Mouse (Mus musculus) left cerebral cortex, postnatal 10 days (tissue): ENCODE data around the gene Stab2. TPM values are rescaled to one million over a fixed set of nuclear protein-coding genes. Genes with fewer than 3 reads are reported as not detected.

Source experiments
- DNase-seq, 2 experiments: peaks; one replicate each; pipeline ENCODE4 v3.0.0; 2021 to 2022; ENCODE audit warnings: low spot score in 2 of 2, mixed read lengths in 1 of 2; ENCODE audit errors: extremely low spot score in 1 of 2
- intact Hi-C: fragments of 180-260 bp; cut with DNase I; formaldehyde crosslinking; loops from one replicate; pipeline ENCODE4 v1.15.1; 2025
- total RNA-seq, 2 experiments: library from RNA; stranded (reverse); gene quantifications; 2 replicates each; pipeline ENCODE4 v1.2.3; 2021

Stab2 gene
- total RNA-seq, 2 experiments from 2014 or later, result 0.45 to 0.73 TPM

DNA sequence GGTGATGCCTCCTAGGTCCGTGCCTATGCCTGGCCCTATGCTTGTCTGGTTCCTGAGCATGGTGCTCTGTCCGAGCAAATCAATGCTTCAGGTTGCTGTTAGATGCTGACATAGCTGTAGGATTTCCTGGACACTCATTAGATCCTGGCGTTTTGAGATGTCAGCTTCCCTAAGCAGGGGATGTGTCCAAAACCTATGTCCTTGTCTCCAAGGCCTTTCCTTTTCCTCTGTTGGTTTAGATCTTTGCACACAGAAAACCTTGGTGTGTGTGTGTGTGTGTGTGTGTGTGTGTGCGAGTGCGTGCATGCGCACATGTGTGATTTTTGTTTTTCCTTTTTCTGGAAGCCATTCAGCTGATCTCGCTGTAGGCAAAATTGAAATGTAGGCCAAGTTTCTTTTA lies 4.3 kb upstream of the Stab2 start:
- DNase-seq, result no peak
- intact Hi-C loops, result no loop called here

DNA sequence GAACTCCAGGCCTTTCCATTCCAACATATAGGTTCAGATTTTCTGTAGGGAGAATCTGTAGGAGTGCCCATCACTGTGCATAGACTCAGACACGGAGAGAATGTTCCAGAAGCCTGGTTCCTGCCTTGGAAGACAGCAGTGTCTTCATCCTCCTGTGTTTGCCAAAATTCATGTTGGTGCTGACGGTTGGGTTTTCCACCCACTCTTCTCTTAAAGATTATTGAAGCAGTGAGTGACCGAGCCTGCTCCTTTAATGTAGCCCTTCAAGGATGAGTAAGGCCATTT lies 332 bp upstream of the Stab2 start:
- no peak for DNase-seq
- intact Hi-C loops, result no loop called here

DNA sequence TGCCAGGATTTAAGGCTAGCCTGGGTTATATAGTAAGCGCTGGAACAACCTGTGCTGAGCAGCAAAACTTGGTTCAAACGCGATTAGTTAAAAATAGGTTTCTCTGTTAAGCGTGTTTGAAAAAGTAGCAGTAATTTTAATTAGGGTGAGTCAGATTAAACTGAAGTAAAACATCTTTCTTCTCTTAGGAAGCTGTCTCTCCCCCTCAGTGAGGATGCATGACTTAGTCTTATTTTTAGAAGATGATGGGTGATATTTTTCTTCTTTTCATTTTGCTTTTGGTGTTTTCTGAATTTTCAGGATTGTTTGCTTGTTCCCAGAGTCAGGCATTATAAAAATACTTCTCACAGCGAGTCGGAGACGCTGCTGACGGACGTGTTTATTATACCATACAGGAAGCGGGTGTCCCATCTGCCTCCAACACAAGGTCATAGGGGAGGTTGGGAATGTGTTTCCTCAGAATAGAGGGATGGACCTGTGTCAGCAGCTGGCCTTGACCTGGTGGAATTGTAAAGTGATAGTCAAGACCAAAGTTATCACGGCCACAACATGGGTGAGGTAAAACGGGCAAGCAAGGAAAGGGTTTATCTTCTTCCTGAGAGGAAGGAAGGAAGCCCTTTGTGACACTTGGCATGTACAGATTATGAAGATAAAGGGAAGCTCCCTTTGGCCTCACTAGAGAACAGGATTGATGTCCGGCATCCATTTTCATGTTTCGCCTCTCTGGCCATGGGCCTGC lies 15.4 kb downstream of the Stab2 start:
- intact Hi-C loops, result no loop called here
- DNase-seq, result no peak

GRCm38 (mm10) chr10:86990666-86991065 lies 17.2 kb downstream of the Stab2 start:
- intact Hi-C loops, result no loop called here
- no peak for DNase-seq

GRCm38 (mm10) chr10:86989838-86990237 lies 18.0 kb downstream of the Stab2 start:
- DNase-seq, result no peak
- intact Hi-C loops, result no loop called here

- DNase-seq, result peak in 1 of 2 experiments; percentile 59
- intact Hi-C loops, result loop anchor here (10.0 kb wide), 1 partner anchor 201 kb away; the partner anchor contains the start of gene Nt5dc3
Measured at GRCm38 (mm10) chr10:86976001-86976726, 31.7 kb downstream of the Stab2 start.

GRCm38 (mm10) chr10:86973276-86973675 lies 34.5 kb downstream of the Stab2 start:
- DNase-seq, result no peak
- intact Hi-C loops, result loop anchor here (2.0 to 10.0 kb wide), 2 partner anchors 48 to 198 kb away; partner anchors contain the start of gene Nt5dc3

DNA sequence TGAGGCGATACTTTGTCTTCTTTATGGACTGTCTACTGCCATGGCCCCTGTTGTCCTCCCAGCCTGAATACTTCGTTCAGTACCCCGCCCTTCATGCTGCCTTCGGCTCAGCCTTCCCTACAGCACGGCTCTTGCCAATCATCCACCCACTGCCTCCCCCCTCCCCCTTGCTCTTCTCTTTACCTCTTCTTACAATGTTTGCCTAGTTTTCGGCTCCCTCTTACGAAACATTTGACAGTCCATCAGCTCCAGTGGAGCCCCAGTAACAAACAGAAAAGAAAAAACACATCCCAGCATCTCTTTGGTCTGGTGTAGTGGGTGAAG lies 35.4 kb downstream of the Stab2 start:
- DNase-seq, result no peak
- intact Hi-C loops, result loop anchor here (2.0 to 10.0 kb wide), 2 partner anchors 48 to 198 kb away; partner anchors contain the start of gene Nt5dc3

DNA sequence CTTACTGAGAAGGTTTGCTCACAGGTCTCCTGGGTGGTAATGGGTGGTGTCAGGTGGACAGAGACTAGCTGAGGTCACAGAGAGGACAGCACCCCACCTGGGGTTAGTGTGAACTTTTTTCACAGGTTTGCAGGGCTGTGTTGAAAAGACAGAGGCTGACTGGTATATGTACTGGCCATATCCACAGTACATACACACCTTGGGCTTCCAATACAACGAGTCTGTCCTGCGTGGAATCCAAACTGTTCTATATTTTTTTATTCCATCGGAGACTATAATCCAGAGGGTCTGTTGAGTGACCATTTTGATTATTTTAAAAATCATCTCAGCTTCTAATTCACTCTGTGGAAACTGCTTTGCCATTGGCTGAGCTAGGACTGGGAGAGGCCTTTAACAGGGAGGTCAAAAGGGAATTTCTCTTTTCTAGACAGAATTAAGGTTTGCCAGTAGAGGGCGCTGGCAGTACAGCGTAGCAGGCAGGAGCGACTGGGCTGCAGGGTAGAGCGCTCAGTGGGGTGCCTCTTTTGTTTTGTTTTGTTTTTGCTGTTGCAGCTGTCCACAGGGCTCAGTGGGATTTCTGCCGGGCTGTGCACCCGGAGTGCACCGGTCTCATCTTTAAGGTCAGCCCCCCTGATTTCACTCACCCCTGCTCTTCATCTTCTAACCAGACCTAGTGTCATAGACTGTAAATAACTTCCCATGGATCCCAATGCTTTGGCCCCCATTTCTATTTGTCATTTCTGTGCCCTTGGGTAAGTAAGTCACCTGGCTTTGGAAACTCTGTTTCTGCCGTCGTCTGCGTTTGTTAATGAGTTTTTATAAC lies 35.9 kb downstream of the Stab2 start:
- peak; percentile 52 to 87 for DNase-seq
- intact Hi-C loops, result loop anchor here (2.0 to 10.0 kb wide), 2 partner anchors 49 to 197 kb away; partner anchors contain the start of gene Nt5dc3

GRCm38 (mm10) chr10:86969346-86969745 lies 38.5 kb downstream of the Stab2 start:
- intact Hi-C loops, result no loop called here
- no peak for DNase-seq

GRCm38 (mm10) chr10:86961542-86962466 lies 46.0 kb downstream of the Stab2 start:
- intact Hi-C loops, result no loop called here

DNA sequence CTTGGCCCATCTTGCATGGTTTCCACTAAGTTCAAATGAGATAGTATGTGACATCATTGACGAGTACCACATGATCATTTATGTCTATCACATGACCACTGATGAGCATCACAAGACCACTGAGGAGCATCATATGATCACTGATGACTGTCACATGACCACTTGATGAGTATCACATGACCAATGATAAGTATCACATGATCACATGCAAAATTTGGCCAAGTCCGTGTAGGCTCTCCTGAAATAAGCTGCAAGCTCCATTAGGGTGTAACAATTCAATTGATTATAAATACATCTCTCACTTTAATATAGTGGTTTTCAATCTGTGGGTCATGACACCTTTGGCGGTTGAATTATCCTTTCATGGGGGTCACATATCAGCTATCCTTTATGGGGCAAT lies 52.5 kb downstream of the Stab2 start:
- intact Hi-C loops, result no loop called here
- DNase-seq, result no peak

More at GRCm38 (mm10) chr10:86961542-86962466, 46.0 kb downstream of the Stab2 start:
- no peak for DNase-seq

DNA sequence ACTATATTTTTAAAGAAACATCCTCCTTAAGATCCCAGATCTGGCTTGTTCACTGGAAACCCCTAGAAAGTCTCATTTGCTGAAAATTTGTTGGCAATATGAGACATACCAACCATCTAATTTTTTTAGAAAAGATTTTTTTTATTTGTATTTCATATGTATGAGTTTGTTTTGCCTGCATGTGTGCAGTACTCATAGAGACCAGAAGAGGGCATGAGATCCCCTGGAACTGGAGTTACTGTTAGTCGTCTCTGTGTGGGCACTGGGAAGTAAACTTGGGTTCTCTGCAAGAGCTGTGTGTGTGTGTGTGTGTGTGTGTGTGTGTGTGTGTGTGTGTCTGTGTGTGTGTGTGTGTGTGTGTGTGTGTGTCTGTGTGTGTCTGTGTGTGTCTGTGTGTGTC lies 55.1 kb downstream of the Stab2 start:
- intact Hi-C loops, result no loop called here
- DNase-seq, result no peak

DNA sequence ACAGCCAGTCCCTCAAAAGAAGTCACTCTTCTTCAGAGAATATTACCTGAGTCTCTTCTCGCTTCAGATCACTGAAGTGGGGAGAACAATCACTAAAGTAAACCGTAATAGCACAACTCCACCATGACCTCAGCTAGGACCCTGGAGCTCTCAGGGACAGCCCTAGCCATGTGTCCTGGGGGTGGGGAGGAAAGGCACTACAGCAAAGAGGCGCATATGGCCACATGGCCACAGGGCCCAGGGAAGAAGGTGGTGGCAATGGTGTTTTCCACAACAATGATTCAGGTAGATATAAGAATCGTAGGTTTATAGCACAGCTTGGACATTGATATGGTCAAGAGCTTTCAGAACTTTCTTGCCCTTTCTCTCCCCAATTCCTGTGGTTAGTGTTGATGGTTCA lies 57.0 kb downstream of the Stab2 start:
- intact Hi-C loops, result no loop called here
- no peak for DNase-seq

DNA sequence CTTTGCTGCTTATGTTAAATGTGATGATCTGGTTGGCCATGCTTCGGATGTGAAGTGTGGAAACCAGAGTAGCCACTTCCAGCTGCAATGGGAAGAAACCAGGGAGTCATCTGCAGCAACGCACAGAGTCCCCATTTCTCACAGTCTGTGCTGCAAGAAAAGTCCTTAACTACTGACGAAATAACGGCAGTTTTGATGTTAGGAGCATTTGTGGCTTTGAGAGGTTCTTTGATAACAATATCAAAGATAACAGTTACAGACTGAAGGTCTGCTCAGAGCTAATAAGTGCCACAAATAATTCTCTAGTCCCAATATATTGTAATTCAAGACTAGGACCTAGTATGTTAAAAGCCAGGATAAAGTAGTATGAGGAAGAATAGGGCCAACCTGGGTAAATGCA lies 57.9 kb downstream of the Stab2 start:
- no peak for DNase-seq
- intact Hi-C loops, result no loop called here

DNA sequence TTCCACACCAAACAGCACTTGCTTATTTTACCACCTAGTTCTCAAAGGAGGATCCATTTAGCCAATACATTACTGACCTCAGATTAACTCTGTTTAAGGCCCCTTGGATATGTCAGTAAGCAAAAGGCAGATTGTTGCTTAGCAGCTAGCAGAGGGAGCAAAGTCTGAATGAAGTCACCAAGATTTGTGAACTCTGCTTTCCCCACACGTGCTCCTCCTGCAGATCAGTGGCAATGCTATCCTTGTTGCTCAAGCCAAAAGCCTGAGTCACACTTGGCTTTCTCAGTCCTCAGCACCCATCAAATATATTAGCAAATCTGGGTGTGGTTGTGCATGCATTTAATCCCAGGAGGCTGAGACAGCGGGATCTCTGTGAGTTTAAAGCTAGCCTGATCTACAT lies 60.3 kb downstream of the Stab2 start:
- intact Hi-C loops, result no loop called here
- no peak for DNase-seq

- no peak for DNase-seq
- intact Hi-C loops, result no loop called here
Measured at GRCm38 (mm10) chr10:86940591-86940990, 67.2 kb downstream of the Stab2 start.

DNA sequence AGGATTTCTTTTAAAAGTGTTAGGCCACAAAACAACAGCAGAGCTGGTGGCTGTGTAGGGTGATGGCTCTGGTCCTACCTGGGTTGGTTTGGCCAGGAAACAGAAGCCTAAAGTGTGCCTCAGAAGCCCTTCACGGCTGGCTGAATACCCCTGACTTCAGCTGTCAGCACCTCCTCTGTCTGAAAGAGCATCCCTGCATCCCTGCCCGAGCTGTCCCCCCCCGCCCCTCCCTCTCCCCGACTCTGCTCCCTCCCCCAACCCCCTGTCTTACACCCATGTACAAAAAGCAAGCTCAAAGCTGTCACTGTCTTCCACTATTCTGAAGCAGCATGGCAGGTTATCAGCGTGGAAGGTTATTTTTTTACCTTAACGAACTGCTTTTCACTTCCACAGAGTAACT lies 73.4 kb downstream of the Stab2 start:
- intact Hi-C loops, result no loop called here
- no peak for DNase-seq

GRCm38 (mm10) chr10:86933906-86934305 lies 73.9 kb downstream of the Stab2 start:
- no peak for DNase-seq
- intact Hi-C loops, result no loop called here
